Mouse (Mus musculus) MEL (cell line): ENCODE data around the gene Gm20388.
A peak's percentile ranks its signal among the peaks of the same experiment; 100 is the strongest.

ENCODE experiments used
- CHD2 ChIP-seq: IDR thresholded peaks from 2 replicates; pipeline ENCODE4 v1.6.1; 2011; ENCODE audit warnings: low read length, improper control_type of control experiment
- CTCF ChIP-seq, 3 experiments: IDR thresholded peaks in 2 of 3; conservative IDR thresholded peaks in 1 of 3; 2 replicates each; pipeline ENCODE4 v1.5.1; 2011 to 2012; ENCODE audit warnings: low read length in 3 of 3, low read depth in 2 of 3, mild to moderate bottlenecking in 2 of 3, improper control_type of control experiment in 1 of 3, inconsistent platforms in 1 of 3, mixed read lengths in 1 of 3, moderate library complexity in 1 of 3; ENCODE audit not compliant: control insufficient read depth in 1 of 3, insufficient read depth in 1 of 3, poor library complexity in 1 of 3, severe bottlenecking in 1 of 3
- ELF1 ChIP-seq: IDR thresholded peaks from 2 replicates; pipeline ENCODE4 v1.6.1; 2014; ENCODE audit warnings: low read depth, mild to moderate bottlenecking, inconsistent platforms, low read length, improper control_type of control experiment, moderate library complexity
- EP300 ChIP-seq, 2 experiments: IDR thresholded peaks; 2 replicates each; pipeline ENCODE4 v1.6.1; 2011; ENCODE audit warnings: improper control_type of control experiment in 2 of 2, low read length in 2 of 2, low read depth in 1 of 2, mild to moderate bottlenecking in 1 of 2
- GATA1 ChIP-seq: IDR thresholded peaks from 2 replicates; pipeline ENCODE4 v1.6.1; 2011; ENCODE audit warnings: low read depth, low read length, improper control_type of control experiment
- MYB ChIP-seq: IDR thresholded peaks from 2 replicates; pipeline ENCODE4 v1.6.1; 2011; ENCODE audit warnings: mild to moderate bottlenecking, low read depth, low read length, improper control_type of control experiment
- POLR2A ChIP-seq, 2 experiments: IDR thresholded peaks; 2 replicates each; pipeline ENCODE4 v1.6.1; 2011 to 2012; ENCODE audit warnings: low read length in 2 of 2, mild to moderate bottlenecking in 2 of 2, control low read depth in 1 of 2, improper control_type of control experiment in 1 of 2, low read depth in 1 of 2, moderate library complexity in 1 of 2; ENCODE audit not compliant: control insufficient read depth in 1 of 2, insufficient read depth in 1 of 2, poor library complexity in 1 of 2
- POLR2AphosphoS2 ChIP-seq: IDR thresholded peaks from 2 replicates; pipeline ENCODE4 v1.6.1; 2011; ENCODE audit warnings: low read length, improper control_type of control experiment
- RCOR1 ChIP-seq: IDR thresholded peaks from 2 replicates; pipeline ENCODE4 v1.6.1; 2012; ENCODE audit warnings: low read depth, mild to moderate bottlenecking, inconsistent platforms, low read length, improper control_type of control experiment
- TCF12 ChIP-seq: IDR thresholded peaks from 2 replicates; pipeline ENCODE4 v1.6.1; 2014; ENCODE audit warnings: low read depth, mild to moderate bottlenecking, inconsistent platforms, low read length, improper control_type of control experiment, moderate library complexity
- ZC3H11A ChIP-seq: IDR thresholded peaks from 2 replicates; pipeline ENCODE4 v1.6.1; 2012; ENCODE audit warnings: low read depth, mild to moderate bottlenecking, inconsistent platforms, low read length, improper control_type of control experiment
- ZKSCAN1 ChIP-seq: IDR thresholded peaks from 2 replicates; pipeline ENCODE4 v1.6.1; 2012; ENCODE audit warnings: low read depth, mild to moderate bottlenecking, inconsistent platforms, low read length, improper control_type of control experiment, moderate library complexity
- ZMIZ1 ChIP-seq: IDR thresholded peaks from 2 replicates; pipeline ENCODE4 v1.6.1; 2012; ENCODE audit warnings: low read depth, mild to moderate bottlenecking, inconsistent platforms, low read length, improper control_type of control experiment, moderate library complexity

GRCm38 (mm10) chr8:121892875-121893274 lies 1982.2 kb downstream of the Gm20388 start:
- peak; percentile 40; the same call in 1 of the 2 replicates for TF ChIP-seq POLR2AphosphoS2
- no peak for TF ChIP-seq EP300 (IDR thresholded peaks at IDR 0.05; ENCODE audit: low read depth in 1 of 2, low read length in 2 of 2)
- no peak for TF ChIP-seq CTCF (IDR thresholded peaks at IDR 0.05 in 2 of 3, conservative IDR thresholded peaks at IDR 0.05 in 1 of 3; ENCODE audit: control insufficient read depth in 1 of 3, insufficient read depth in 1 of 3, low read depth in 2 of 3, low read length in 3 of 3, poor library complexity in 1 of 3, severe bottlenecking in 1 of 3)
- no peak for TF ChIP-seq GATA1
- no peak for TF ChIP-seq MYB
- TF ChIP-seq ZKSCAN1 = no peak
- TF ChIP-seq RCOR1 = no peak
- peak in 1 of 2 experiments; percentile 22; a peak in 1 of 4 replicates for TF ChIP-seq POLR2A (IDR thresholded peaks at IDR 0.05; ENCODE audit: control insufficient read depth in 1 of 2, insufficient read depth in 1 of 2, low read depth in 1 of 2, low read length in 2 of 2, poor library complexity in 1 of 2)
- TF ChIP-seq ZMIZ1 = no peak
- TF ChIP-seq TCF12 = no peak
- no peak for TF ChIP-seq ELF1
- TF ChIP-seq ZC3H11A = no peak
- no peak for TF ChIP-seq CHD2
